22 mouse cellular contexts compared by ENCODE assay signal in genomic region chr6:34044846-34045540, GRCm38 (mm10). TPM values are rescaled to one million over a fixed set of nuclear protein-coding genes. Genes with fewer than 3 reads are reported as not detected.
A peak's percentile ranks its signal among the peaks of the same experiment; 100 is the strongest.
DNase-seq lines count a peak whose midpoint lies in the region; ATAC-seq and TF ChIP-seq lines count a peak whose summit lies in the region.
"Had no signal": no experiment of that assay in that cellular context is flagged by ENCODE, and none has a peak within 500 bp of the region (broad histone marks: within the 10 kb centered on the region; RNA-seq: fewer than 3 reads in every experiment).

No protein-coding gene starts in this region.

- H3K27me3 ChIP-seq in forebrain, embryonic 11.5 days (ENCODE audit: control insufficient read depth, insufficient read depth, low read length) = no peaks in the 10 kb centered on the region
- H3K27me3 ChIP-seq in forebrain, embryonic 13.5 days = peaks cover 3% of the 10 kb centered on the region; the same call in 1 of the 2 replicates
- no peaks in the 10 kb centered on the region for H3K27me3 ChIP-seq in heart, embryonic 13.5 days (replicated peaks)
- no peaks in the 10 kb centered on the region for H3K27me3 ChIP-seq in lung, embryonic 16.5 days (ENCODE audit: control insufficient read depth, insufficient read depth, low read depth, low read length)
- H3K27me3 ChIP-seq: embryonic facial prominence, embryonic 13.5 days; hindbrain, embryonic 15.5 days; neural tube, embryonic 13.5 days had no signal

- TF ChIP-seq CTCF in lung, adult 2 months (IDR thresholded peaks at IDR 0.05; ENCODE audit: insufficient read depth, low read length) = no peak
- no peak for TF ChIP-seq CTCF in left cerebral cortex, adult 2 months (IDR thresholded peaks at IDR 0.05)

- WGBS in forebrain, embryonic 11.5 days = 74% methylated on average over 9 of the region's 9 CpGs
- 59% methylated on average over 9 of the region's 9 CpGs for WGBS in forebrain, embryonic 13.5 days
- 78% methylated on average over 9 of the region's 9 CpGs for WGBS in heart, embryonic 13.5 days
- WGBS in lung, embryonic 16.5 days = 70% methylated on average over 9 of the region's 9 CpGs
- WGBS in lung, adult 2 months = 70% methylated on average over 9 of the region's 9 CpGs

- H3K4me2 ChIP-seq in forebrain, embryonic 11.5 days (ENCODE audit: low read depth, low read length, severe bottlenecking) = no peak overlapping the region
- H3K4me2 ChIP-seq in forebrain, embryonic 13.5 days = no peak overlapping the region
- no peak overlapping the region for H3K4me2 ChIP-seq in heart, embryonic 13.5 days
- H3K4me2 ChIP-seq in lung, embryonic 16.5 days (ENCODE audit: low read depth, low read length) = no peak overlapping the region
- H3K4me2 ChIP-seq: embryonic facial prominence, embryonic 13.5 days; hindbrain, embryonic 15.5 days; limb, embryonic 12.5 days; liver, embryonic 11.5 days; neural tube, embryonic 13.5 days had no signal

- intact Hi-C loops in heart, postnatal 25 days (cut with DNase I) = no loop called here
- intact Hi-C loops in left cerebral cortex, adult 2 months (cut with DNase I) = no loop called here

- no peak for TF ChIP-seq POLR2A in lung, adult 2 months (IDR thresholded peaks at IDR 0.05; ENCODE audit: borderline replicate concordance, extremely low read depth, low read depth, low read length)

- no peaks in the 10 kb centered on the region for H3K36me3 ChIP-seq in forebrain, embryonic 11.5 days (ENCODE audit: control insufficient read depth, insufficient read depth, low read length)
- no peaks in the 10 kb centered on the region for H3K36me3 ChIP-seq in forebrain, embryonic 13.5 days (ENCODE audit: poor library complexity, severe bottlenecking)
- no peaks in the 10 kb centered on the region for H3K36me3 ChIP-seq in heart, embryonic 13.5 days
- H3K36me3 ChIP-seq in lung, embryonic 16.5 days (ENCODE audit: control insufficient read depth, insufficient read depth, low read length) = no peaks in the 10 kb centered on the region
- H3K36me3 ChIP-seq: embryonic facial prominence, embryonic 13.5 days; hindbrain, embryonic 15.5 days; limb, embryonic 12.5 days; neural tube, embryonic 13.5 days had no signal

- no peak for ATAC-seq in forebrain, embryonic 11.5 days (replicated peaks; ENCODE audit: low FRiP score)
- no peak for ATAC-seq in forebrain, embryonic 13.5 days
- no peak for ATAC-seq in heart, embryonic 13.5 days (ENCODE audit: extremely low read depth, insufficient number of reproducible peaks, low FRiP score, low TSS enrichment)
- peak; percentile 7 for ATAC-seq in lung, embryonic 16.5 days (ENCODE audit: low read depth)
- ATAC-seq: liver, postnatal 0 days; midbrain, embryonic 16.5 days had no signal

- peak; percentile 17 for DNase-seq in forebrain, embryonic 11.5 days (ENCODE audit: low spot score)
- DNase-seq in heart, postnatal 25 days (ENCODE audit: low spot score) = no peak
- no peak for DNase-seq in lung, adult 2 months
- no peak for DNase-seq in left cerebral cortex, adult 2 months (ENCODE audit: extremely low spot score in 1 of 2, low spot score in 2 of 2)
- DNase-seq: adrenal gland, postnatal 36 days; cerebellum, adult 11 months; cerebellum, postnatal 36 days; embryo, embryonic 11 days; liver, postnatal 0 days had no signal

- no peak overlapping the region for H3K27ac ChIP-seq in forebrain, embryonic 11.5 days (ENCODE audit: low read depth, low read length)
- H3K27ac ChIP-seq in forebrain, embryonic 13.5 days = no peak overlapping the region
- peak overlapping the region; percentile 74 for H3K27ac ChIP-seq in heart, embryonic 13.5 days (replicated peaks)
- H3K27ac ChIP-seq in lung, embryonic 16.5 days (ENCODE audit: low read length) = peak overlapping the region; percentile 83
- no peak overlapping the region for H3K27ac ChIP-seq in left cerebral cortex, adult 2 months
- H3K27ac ChIP-seq: embryonic facial prominence, embryonic 13.5 days; hindbrain, embryonic 15.5 days; limb, embryonic 12.5 days; macrophage; neural tube, embryonic 13.5 days had no signal

- H3K9me3 ChIP-seq in forebrain, embryonic 11.5 days (ENCODE audit: control insufficient read depth, low read length) = no peaks in the 10 kb centered on the region
- no peaks in the 10 kb centered on the region for H3K9me3 ChIP-seq in forebrain, embryonic 13.5 days (replicated peaks)
- H3K9me3 ChIP-seq in heart, embryonic 13.5 days = no peaks in the 10 kb centered on the region
- H3K9me3 ChIP-seq in lung, embryonic 16.5 days (ENCODE audit: control insufficient read depth, low read length) = no peaks in the 10 kb centered on the region
- H3K9me3 ChIP-seq: embryonic facial prominence, embryonic 13.5 days; hindbrain, embryonic 15.5 days; limb, embryonic 12.5 days; neural tube, embryonic 13.5 days had no signal

- no peak overlapping the region for H3K9ac ChIP-seq in forebrain, embryonic 11.5 days (ENCODE audit: low read length)
- H3K9ac ChIP-seq in forebrain, embryonic 13.5 days = no peak overlapping the region
- H3K9ac ChIP-seq in heart, embryonic 13.5 days = no peak overlapping the region
- H3K9ac ChIP-seq in lung, embryonic 16.5 days (ENCODE audit: low read length) = no peak overlapping the region
- H3K9ac ChIP-seq: embryonic facial prominence, embryonic 13.5 days; hindbrain, embryonic 15.5 days; limb, embryonic 12.5 days; liver, postnatal 0 days; neural tube, embryonic 13.5 days had no signal

- peaks cover 4% of the 10 kb centered on the region; the same call in 1 of the 2 replicates for H3K4me1 ChIP-seq in forebrain, embryonic 11.5 days (replicated peaks; ENCODE audit: control insufficient read depth, insufficient read depth, low read length)
- H3K4me1 ChIP-seq in forebrain, embryonic 13.5 days = peaks cover 36% of the 10 kb centered on the region
- peaks cover 34% of the 10 kb centered on the region for H3K4me1 ChIP-seq in heart, embryonic 13.5 days
- H3K4me1 ChIP-seq in lung, embryonic 16.5 days (replicated peaks; ENCODE audit: control insufficient read depth, insufficient read depth, low read length) = peaks cover 1% of the 10 kb centered on the region; the same call in 1 of the 2 replicates
- H3K4me1 ChIP-seq in lung, adult 2 months (ENCODE audit: control insufficient read depth, insufficient read depth, low read length) = no peaks in the 10 kb centered on the region; the same call in 1 of the 2 replicates

- H3K4me3 ChIP-seq in forebrain, embryonic 11.5 days (ENCODE audit: low read depth, low read length) = no peak overlapping the region
- no peak overlapping the region for H3K4me3 ChIP-seq in forebrain, embryonic 13.5 days
- no peak overlapping the region for H3K4me3 ChIP-seq in heart, embryonic 13.5 days
- no peak overlapping the region for H3K4me3 ChIP-seq in lung, embryonic 16.5 days (ENCODE audit: low read length)
- H3K4me3 ChIP-seq in lung, adult 2 months (replicated peaks; ENCODE audit: extremely low read depth, low read depth, low read length) = no peak overlapping the region
- H3K4me3 ChIP-seq in left cerebral cortex, adult 2 months = no peak overlapping the region
- H3K4me3 ChIP-seq: embryonic facial prominence, embryonic 13.5 days; erythroblast, embryonic 14.5 days; hindbrain, embryonic 15.5 days; limb, embryonic 12.5 days; myocyte; neural tube, embryonic 13.5 days had no signal

RNA-seq across cellular contexts. Expression of gene Lrguk, which starts 15.7 kb away (rescaled TPM):
- polyA plus RNA-seq in forebrain, embryonic 11.5 days (2014; fragmentation: Nextera tagmentation; extraction: Ambion mirVana) = 0.79 and 2.2 TPM in 2 replicates
- 0.56 and 0.94 TPM in 2 replicates for polyA plus RNA-seq in forebrain, embryonic 13.5 days (2015; fragmentation: Nextera tagmentation; extraction: Ambion mirVana)
- 0.45 and 0.62 TPM in 2 replicates for polyA plus RNA-seq in heart, embryonic 13.5 days (2015; fragmentation: Nextera tagmentation; extraction: Ambion mirVana)
- total RNA-seq in heart, postnatal 25 days (2021) = under 1 TPM in 1 of 2 experiments, not detected in 1; 0.13 TPM
- polyA plus RNA-seq in lung, embryonic 16.5 days (2015; fragmentation: Nextera tagmentation; extraction: Ambion mirVana) = 2.8 and 3.3 TPM in 2 replicates
- 1.5 and 2.1 TPM in 2 replicates for polyA plus RNA-seq in lung, adult 2 months (2012; rRNA removed)
- 1 to 10 TPM; 2.9 to 3.3 TPM for total RNA-seq in left cerebral cortex, adult 2 months (2021)
- total RNA-seq: gastrocnemius, adult 8-10 months had no signal
- polyA plus RNA-seq: erythroblast, embryonic 14.5 days had no signal

Comparison
In these comparisons a context has a peak if more than half of its experiments do, and no peak if none do; other contexts are left out.
1. H3K27ac ChIP-seq: peak in heart, embryonic 13.5 days (single experiment) and lung, embryonic 16.5 days (single experiment); none in forebrain, embryonic 11.5 days (single experiment), forebrain, embryonic 13.5 days (single experiment) and left cerebral cortex, adult 2 months (single experiment).